Mouse (Mus musculus): ENCODE results near the gene Tuba1a. TPM values are rescaled to one million over a fixed set of nuclear protein-coding genes. Genes with fewer than 3 reads are reported as not detected.
"Not testable (repeated sequence)": the region's sequence is repeated elsewhere in the genome, so short reads cannot be mapped to it uniquely, and the experiment has no call there.

Tuba1a gene
- polyA plus RNA-seq, 1 experiment from 2014 or later: 7,669 TPM

- H3K4me3 ChIP-seq (ENCODE audit: low read depth, low read length): peak overlapping the region; percentile 69
- H3K27ac ChIP-seq (ENCODE audit: low read depth, low read length); DNase-seq (ENCODE audit: low spot score, missing footprints); ATAC-seq (ENCODE audit: low FRiP score); H3K9me3 ChIP-seq (ENCODE audit: control insufficient read depth, low read length); H3K36me3 ChIP-seq (ENCODE audit: control insufficient read depth, insufficient read depth, low read length); H3K27me3 ChIP-seq (ENCODE audit: control insufficient read depth, insufficient read depth, low read length): not testable (repeated sequence)
- H3K4me1 ChIP-seq (ENCODE audit: control insufficient read depth, insufficient read depth, low read length): peaks cover 25% of the 10 kb centered on the region
- WGBS: 88% methylated on average over 11 of the region's 15 CpGs
- H3K9ac ChIP-seq (ENCODE audit: low read length): peak overlapping the region; percentile 97
- H3K4me2 ChIP-seq: peak overlapping the region; percentile 74
These were observed 2.1 kb downstream of the Tuba1a start for GRCm38 (mm10) chr15:98951122-98952062.

GRCm38 (mm10) chr15:98949607-98949892, 4.0 kb downstream of the Tuba1a start:
- no peaks in the 10 kb centered on the region for H3K36me3 ChIP-seq (ENCODE audit: control insufficient read depth, insufficient read depth, low read length)
- no peak overlapping the region for H3K27ac ChIP-seq (ENCODE audit: low read depth, low read length)
- DNase-seq (ENCODE audit: low spot score, missing footprints) (peak; percentile 90), ATAC-seq (ENCODE audit: low FRiP score) (no peak)
- H3K9me3 ChIP-seq (ENCODE audit: control insufficient read depth, low read length): no peaks in the 10 kb centered on the region; the same call in 1 of the 2 replicates
- peak overlapping the region; percentile 21; the same call in 1 of the 2 replicates for H3K4me2 ChIP-seq
- peaks cover 8% of the 10 kb centered on the region; the same call in 1 of the 2 replicates for H3K4me1 ChIP-seq (ENCODE audit: control insufficient read depth, insufficient read depth, low read length)
- no peak overlapping the region; the same call in 1 of the 2 replicates for H3K4me3 ChIP-seq (ENCODE audit: low read depth, low read length)
- no peak overlapping the region for H3K9ac ChIP-seq (ENCODE audit: low read length)
- no peaks in the 10 kb centered on the region for H3K27me3 ChIP-seq (ENCODE audit: control insufficient read depth, insufficient read depth, low read length)
- WGBS: 64% methylated on average over 3 of the region's 3 CpGs

GRCm38 (mm10) chr15:98948857-98949606, 4.5 kb downstream of the Tuba1a start:
- WGBS: 69% methylated on average over 6 of the region's 6 CpGs
- H3K36me3 ChIP-seq (ENCODE audit: control insufficient read depth, insufficient read depth, low read length): no peaks in the 10 kb centered on the region
- H3K9ac ChIP-seq (ENCODE audit: low read length): no peak overlapping the region
- no peak overlapping the region; the same call in 1 of the 2 replicates for H3K4me3 ChIP-seq (ENCODE audit: low read depth, low read length)
- H3K4me1 ChIP-seq (ENCODE audit: control insufficient read depth, insufficient read depth, low read length): peaks cover 4% of the 10 kb centered on the region; the same call in 1 of the 2 replicates
- peak; percentile 93 for DNase-seq (ENCODE audit: low spot score, missing footprints)
- H3K27me3 ChIP-seq (ENCODE audit: control insufficient read depth, insufficient read depth, low read length): no peaks in the 10 kb centered on the region
- peak overlapping the region; percentile 21; the same call in 1 of the 2 replicates for H3K4me2 ChIP-seq
- no peak for ATAC-seq (ENCODE audit: low FRiP score)
- no peaks in the 10 kb centered on the region; the same call in 1 of the 2 replicates for H3K9me3 ChIP-seq (ENCODE audit: control insufficient read depth, low read length)
- no peak overlapping the region for H3K27ac ChIP-seq (ENCODE audit: low read depth, low read length)

GRCm38 (mm10) chr15:98948382-98948781, 5.1 kb downstream of the Tuba1a start:
- Histone ChIP-seq H3K4me1 (ENCODE audit: control insufficient read depth, insufficient read depth, low read length) (peaks cover 3% of the 10 kb centered on the region; the same call in 1 of the 2 replicates), H3K27ac (ENCODE audit: low read depth, low read length) (no peak overlapping the region), H3K36me3 (ENCODE audit: control insufficient read depth, insufficient read depth, low read length) (no peaks in the 10 kb centered on the region), H3K4me3 (ENCODE audit: low read depth, low read length) (no peak overlapping the region), H3K9ac (ENCODE audit: low read length) (no peak overlapping the region), H3K4me2 (no peak overlapping the region), H3K27me3 (ENCODE audit: control insufficient read depth, insufficient read depth, low read length) (no peaks in the 10 kb centered on the region), H3K9me3 (ENCODE audit: control insufficient read depth, low read length) (no peaks in the 10 kb centered on the region; the same call in 1 of the 2 replicates)
- DNase-seq (ENCODE audit: low spot score, missing footprints) (no peak), ATAC-seq (ENCODE audit: low FRiP score) (no peak)

GRCm38 (mm10) chr15:98947884-98948283, 5.6 kb downstream of the Tuba1a start:
- H3K4me3 ChIP-seq (ENCODE audit: low read depth, low read length): no peak overlapping the region
- no peak overlapping the region for H3K4me2 ChIP-seq
- H3K9ac ChIP-seq (ENCODE audit: low read length): no peak overlapping the region
- H3K4me1 ChIP-seq (ENCODE audit: control insufficient read depth, insufficient read depth, low read length): peaks cover 3% of the 10 kb centered on the region; the same call in 1 of the 2 replicates
- 41% methylated on average over 3 of the region's 3 CpGs for WGBS
- H3K27me3 ChIP-seq (ENCODE audit: control insufficient read depth, insufficient read depth, low read length): no peaks in the 10 kb centered on the region
- DNase-seq (ENCODE audit: low spot score, missing footprints) (no peak), ATAC-seq (ENCODE audit: low FRiP score) (no peak)
- no peaks in the 10 kb centered on the region; the same call in 1 of the 2 replicates for H3K9me3 ChIP-seq (ENCODE audit: control insufficient read depth, low read length)
- H3K36me3 ChIP-seq (ENCODE audit: control insufficient read depth, insufficient read depth, low read length): no peaks in the 10 kb centered on the region
- H3K27ac ChIP-seq (ENCODE audit: low read depth, low read length): no peak overlapping the region

- WGBS: 76% methylated on average over 4 of the region's 4 CpGs
- H3K9me3 ChIP-seq (ENCODE audit: control insufficient read depth, low read length): no peaks in the 10 kb centered on the region; the same call in 1 of the 2 replicates
- no peaks in the 10 kb centered on the region for H3K4me1 ChIP-seq (ENCODE audit: control insufficient read depth, insufficient read depth, low read length)
- no peaks in the 10 kb centered on the region for H3K36me3 ChIP-seq (ENCODE audit: control insufficient read depth, insufficient read depth, low read length)
- no peak overlapping the region for H3K4me2 ChIP-seq
- DNase-seq (ENCODE audit: low spot score, missing footprints) (no peak), ATAC-seq (ENCODE audit: low FRiP score) (no peak)
- no peak overlapping the region for H3K4me3 ChIP-seq (ENCODE audit: low read depth, low read length)
- no peaks in the 10 kb centered on the region for H3K27me3 ChIP-seq (ENCODE audit: control insufficient read depth, insufficient read depth, low read length)
- H3K27ac ChIP-seq (ENCODE audit: low read depth, low read length): no peak overlapping the region
- H3K9ac ChIP-seq (ENCODE audit: low read length): no peak overlapping the region
These were observed 10.4 kb downstream of the Tuba1a start for GRCm38 (mm10) chr15:98943133-98943532.

- DNase-seq (ENCODE audit: low spot score, missing footprints) (peak; percentile 70), ATAC-seq (ENCODE audit: low FRiP score) (no peak)
- no peaks in the 10 kb centered on the region for H3K36me3 ChIP-seq (ENCODE audit: control insufficient read depth, insufficient read depth, low read length)
- H3K27me3 ChIP-seq (ENCODE audit: control insufficient read depth, insufficient read depth, low read length): no peaks in the 10 kb centered on the region
- 84% methylated on average over 4 of the region's 4 CpGs for WGBS
- no peaks in the 10 kb centered on the region for H3K4me1 ChIP-seq (ENCODE audit: control insufficient read depth, insufficient read depth, low read length)
- H3K9ac ChIP-seq (ENCODE audit: low read length): no peak overlapping the region
- no peak overlapping the region for H3K4me3 ChIP-seq (ENCODE audit: low read depth, low read length)
- no peak overlapping the region for H3K27ac ChIP-seq (ENCODE audit: low read depth, low read length)
- H3K9me3 ChIP-seq (ENCODE audit: control insufficient read depth, low read length): no peaks in the 10 kb centered on the region; the same call in 1 of the 2 replicates
- H3K4me2 ChIP-seq: no peak overlapping the region
These were observed 11.4 kb downstream of the Tuba1a start for GRCm38 (mm10) chr15:98942081-98942480.

GRCm38 (mm10) chr15:98941539-98941938, 12.0 kb downstream of the Tuba1a start:
- no peaks in the 10 kb centered on the region for H3K4me1 ChIP-seq (ENCODE audit: control insufficient read depth, insufficient read depth, low read length)
- no peak overlapping the region for H3K4me2 ChIP-seq
- no peak for DNase-seq (ENCODE audit: low spot score, missing footprints)
- no peak overlapping the region for H3K4me3 ChIP-seq (ENCODE audit: low read depth, low read length)
- H3K27ac ChIP-seq (ENCODE audit: low read depth, low read length): no peak overlapping the region
- no peaks in the 10 kb centered on the region; the same call in 1 of the 2 replicates for H3K9me3 ChIP-seq (ENCODE audit: control insufficient read depth, low read length)
- no peak for ATAC-seq (ENCODE audit: low FRiP score)
- no peak overlapping the region for H3K9ac ChIP-seq (ENCODE audit: low read length)
- H3K36me3 ChIP-seq (ENCODE audit: control insufficient read depth, insufficient read depth, low read length): no peaks in the 10 kb centered on the region
- 79% methylated on average over 2 of the region's 2 CpGs for WGBS
- no peaks in the 10 kb centered on the region for H3K27me3 ChIP-seq (ENCODE audit: control insufficient read depth, insufficient read depth, low read length)
